Mouse (Mus musculus) heart, postnatal 14 days (tissue): ENCODE data around the gene Cnpy4. TPM values are rescaled to one million over a fixed set of nuclear protein-coding genes. Genes with fewer than 3 reads are reported as not detected.
"Not testable (repeated sequence)": the region's sequence is repeated elsewhere in the genome, so short reads cannot be mapped to it uniquely, and the experiment has no call there.

Source experiments
- DNase-seq, 2 experiments: peaks; one replicate each; pipeline ENCODE4 v3.0.0; 2021 to 2022
- intact Hi-C: fragments of 180-260 bp; cut with DNase I; formaldehyde crosslinking; loops from one replicate; pipeline ENCODE4 v1.15.1; 2025
- microRNA-seq, 2 experiments: library from miRNA; unstranded; fragments of <30 nt; microRNA quantifications; one replicate each; pipeline ENCODE4 v1.2.0; 2021 to 2022
- total RNA-seq, 2 experiments: library from RNA; stranded (reverse); gene quantifications; 2 replicates each; pipeline ENCODE4 v1.2.3; 2021

Gene Cnpy4
- total RNA-seq, 2 experiments from 2014 or later: 6.8 to 7.1 TPM

GRCm38 (mm10) chr5:138194755-138195345 lies 7.6 kb downstream of the Cnpy4 start:
- intact Hi-C loops: no loop called here
- DNase-seq: peak; percentile 31 to 36

DNA sequence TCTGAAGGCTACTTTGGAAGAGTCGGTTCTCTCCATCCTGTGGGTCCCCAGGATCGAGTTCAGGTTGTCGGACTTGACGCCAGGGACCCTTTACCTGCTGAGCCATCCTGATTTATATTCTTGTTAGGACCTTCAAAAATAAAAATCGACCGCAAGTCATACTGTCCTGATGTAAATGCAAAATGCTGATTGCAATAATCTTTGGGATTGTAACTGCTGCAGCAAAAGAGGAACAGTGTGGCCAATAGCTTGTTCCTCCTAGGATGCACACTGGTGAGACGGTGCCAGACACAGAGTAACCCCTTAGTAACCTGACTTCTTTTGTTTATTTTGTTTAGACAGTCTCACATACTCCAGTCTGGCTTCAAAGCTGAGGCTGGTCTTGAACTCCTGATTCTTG lies 8.2 kb downstream of the Cnpy4 start:
- intact Hi-C loops: no loop called here
- no peak for DNase-seq

DNA sequence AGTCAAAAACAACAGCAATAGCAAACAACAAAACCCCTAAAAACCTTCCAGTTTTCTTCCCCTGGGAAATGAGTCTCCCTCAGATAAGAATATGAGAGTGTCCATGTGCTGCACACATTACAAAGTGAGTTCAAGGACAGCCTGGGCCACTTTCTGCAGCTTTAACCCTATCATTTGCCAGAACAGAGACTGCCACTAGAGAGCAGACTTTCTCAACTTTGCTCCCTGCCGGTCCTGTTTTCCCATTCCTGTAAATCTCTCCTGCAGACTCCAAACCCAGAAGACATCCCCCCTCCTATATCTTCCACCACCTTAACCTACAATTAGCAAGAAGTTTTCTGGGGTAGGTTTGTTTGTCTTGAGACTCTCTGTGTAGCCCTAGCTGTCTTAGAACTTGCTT lies 12.3 kb downstream of the Cnpy4 start:
- DNase-seq: no peak
- intact Hi-C loops: no loop called here

DNA sequence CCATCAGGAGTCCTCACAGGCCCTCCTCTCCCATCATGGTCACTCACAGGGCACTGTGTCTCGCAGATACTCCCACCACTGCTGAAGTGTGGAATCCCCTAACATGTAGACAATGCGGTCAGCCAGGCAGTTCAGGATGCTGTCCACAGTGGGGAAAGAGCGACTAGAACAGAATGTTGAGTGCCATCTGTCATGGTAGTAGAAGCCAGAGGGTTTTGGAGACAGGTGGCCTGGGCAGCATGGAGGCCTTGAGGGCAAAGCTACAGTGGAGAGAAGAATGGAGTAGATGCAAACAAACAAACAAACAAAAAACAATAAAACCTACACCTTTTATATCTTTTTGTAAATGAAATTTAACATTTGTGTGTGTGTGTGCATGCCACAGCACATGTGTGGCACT lies 14.8 kb downstream of the Cnpy4 start:
- intact Hi-C loops: no loop called here
- no peak for DNase-seq

- intact Hi-C loops: no loop called here
- DNase-seq: no peak
Measured at GRCm38 (mm10) chr5:138207253-138207652, 20.0 kb downstream of the Cnpy4 start.

DNA sequence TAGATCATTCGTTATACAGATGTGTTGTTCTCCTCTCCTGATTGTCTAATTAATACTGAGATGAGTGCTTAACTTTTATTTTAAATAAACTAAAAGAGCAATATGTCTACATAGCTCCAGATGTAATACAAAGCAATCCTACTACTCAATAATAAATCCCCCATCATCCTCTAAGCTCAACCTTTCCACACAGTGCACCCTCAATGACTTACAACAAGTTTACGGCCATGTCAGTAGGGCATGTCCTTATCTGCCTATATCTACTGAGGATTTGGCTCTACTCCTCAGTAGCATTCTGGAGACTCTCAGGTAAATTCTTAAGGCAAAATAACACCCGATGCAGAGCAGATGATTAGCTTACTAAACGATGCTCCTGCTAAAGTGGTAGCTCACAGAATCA lies 20.6 kb downstream of the Cnpy4 start:
- DNase-seq: no peak
- intact Hi-C loops: no loop called here

- DNase-seq, intact Hi-C loops: not testable (repeated sequence)
Measured at GRCm38 (mm10) chr5:138216632-138217031, 29.3 kb downstream of the Cnpy4 start.

- intact Hi-C loops: loop anchor here (5.0 kb wide), 1 partner anchor 252 kb away; no protein-coding TSS in a partner anchor
- DNase-seq: no peak
Measured at GRCm38 (mm10) chr5:138219864-138220263, 32.6 kb downstream of the Cnpy4 start.

DNA sequence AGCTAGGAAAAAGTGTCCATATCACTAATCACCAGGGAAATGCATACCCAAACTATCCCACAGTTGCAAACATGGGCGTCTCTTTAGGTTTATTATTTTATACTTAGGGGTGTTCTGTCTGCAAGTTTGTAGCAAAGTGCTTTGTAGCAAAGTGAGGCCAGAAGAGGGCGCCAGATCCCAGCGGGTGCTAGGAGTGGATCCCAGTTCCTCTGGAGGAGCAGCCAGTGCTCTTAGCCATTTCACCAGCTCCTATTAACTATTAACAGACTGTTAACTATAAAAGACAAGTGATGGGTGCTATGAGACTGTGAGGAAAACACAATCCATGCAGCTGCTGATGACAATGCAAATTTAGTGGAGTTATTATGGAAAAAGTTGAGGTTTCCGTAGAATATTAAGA lies 34.8 kb downstream of the Cnpy4 start:
- intact Hi-C loops: loop anchor here (5.0 kb wide), 1 partner anchor 250 kb away; no protein-coding TSS in a partner anchor

GRCm38 (mm10) chr5:138223287-138223686 lies 36.0 kb downstream of the Cnpy4 start:
- intact Hi-C loops: loop anchor here (5.0 kb wide), 1 partner anchor 249 kb away; no protein-coding TSS in a partner anchor
- no peak for DNase-seq

More for the DNA sequence above, 34.8 kb downstream of the Cnpy4 start:
- DNase-seq: peak; percentile 84 to 93

DNA sequence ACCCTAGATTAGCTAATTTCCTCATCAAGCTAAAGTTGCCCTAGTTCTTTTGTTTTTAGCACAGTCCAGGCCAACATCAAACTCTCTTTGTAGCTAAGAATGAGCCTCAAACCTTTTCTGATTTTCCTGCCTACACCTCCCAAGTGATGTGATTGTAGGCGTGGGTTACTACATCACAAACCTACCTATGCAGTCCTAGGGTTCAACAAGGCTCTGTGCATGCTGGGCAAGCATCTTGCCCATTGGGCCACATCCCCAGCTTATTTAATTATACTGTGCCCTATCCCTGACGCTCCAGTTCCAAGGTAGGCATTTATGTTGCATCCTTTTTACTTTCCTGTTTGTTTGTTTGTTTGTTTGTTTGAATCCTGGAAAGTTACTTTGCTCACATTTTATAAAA lies 38.4 kb downstream of the Cnpy4 start, which contains the start of gene Nxpe5:
Nxpe5 (plus strand) TSS at position 199 of the 400 bp plus-strand sequence.
- no peak for DNase-seq
- intact Hi-C loops: no loop called here

DNA sequence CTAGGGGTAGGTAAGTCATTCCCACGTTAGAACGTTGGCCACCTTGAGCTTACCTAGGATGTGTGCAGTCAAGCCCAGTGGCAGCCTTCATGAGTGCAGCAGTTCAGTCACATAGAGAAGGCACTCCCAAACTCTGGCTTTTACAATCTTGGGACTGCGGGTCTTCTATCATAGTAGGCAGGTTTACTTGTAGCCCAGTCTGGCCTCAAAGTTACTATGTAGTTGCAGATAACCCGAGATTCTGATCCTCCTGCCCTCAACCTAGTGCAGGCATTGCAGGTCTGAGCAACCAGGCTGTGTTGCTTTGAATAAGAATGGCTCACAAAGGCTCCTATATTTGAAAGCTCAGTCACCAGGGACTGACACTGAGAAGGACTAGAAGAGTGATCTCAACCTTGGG lies 39.2 kb downstream of the Cnpy4 start:
- intact Hi-C loops: no loop called here

GRCm38 (mm10) chr5:138227367-138227766 lies 40.1 kb downstream of the Cnpy4 start:
- DNase-seq: no peak
- intact Hi-C loops: no loop called here

More for the DNA sequence above, 39.2 kb downstream of the Cnpy4 start:
- no peak for DNase-seq

- peak in 1 of 2 experiments; percentile 36 for DNase-seq
- intact Hi-C loops: no loop called here
Measured at GRCm38 (mm10) chr5:138228026-138228425, 40.7 kb downstream of the Cnpy4 start.

- no peak for DNase-seq
- intact Hi-C loops: no loop called here
Measured at GRCm38 (mm10) chr5:138229511-138229910, 42.2 kb downstream of the Cnpy4 start.

DNA sequence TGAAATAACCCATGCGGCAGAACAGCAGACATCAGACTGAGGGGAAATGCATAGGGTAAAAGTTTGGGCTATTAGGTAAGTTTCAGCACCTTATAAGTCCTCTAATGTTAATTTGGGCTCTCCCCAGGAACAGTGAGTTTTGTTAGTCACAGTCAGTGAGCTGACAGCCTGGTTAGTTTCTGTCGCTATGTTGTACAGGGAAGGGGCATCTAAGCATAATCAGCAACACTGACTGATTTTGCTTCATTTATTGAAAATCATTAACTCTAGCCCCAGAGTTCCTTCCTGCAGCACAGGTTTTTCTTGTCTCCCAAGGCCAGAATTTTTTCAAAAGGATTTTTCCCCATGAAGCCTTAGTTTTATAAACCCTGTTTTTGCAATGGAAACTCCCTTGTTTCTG lies 46.5 kb downstream of the Cnpy4 start:
- DNase-seq: no peak
- intact Hi-C loops: no loop called here

GRCm38 (mm10) chr5:138234224-138234623 lies 46.9 kb downstream of the Cnpy4 start:
- intact Hi-C loops: no loop called here
- DNase-seq: no peak

DNA sequence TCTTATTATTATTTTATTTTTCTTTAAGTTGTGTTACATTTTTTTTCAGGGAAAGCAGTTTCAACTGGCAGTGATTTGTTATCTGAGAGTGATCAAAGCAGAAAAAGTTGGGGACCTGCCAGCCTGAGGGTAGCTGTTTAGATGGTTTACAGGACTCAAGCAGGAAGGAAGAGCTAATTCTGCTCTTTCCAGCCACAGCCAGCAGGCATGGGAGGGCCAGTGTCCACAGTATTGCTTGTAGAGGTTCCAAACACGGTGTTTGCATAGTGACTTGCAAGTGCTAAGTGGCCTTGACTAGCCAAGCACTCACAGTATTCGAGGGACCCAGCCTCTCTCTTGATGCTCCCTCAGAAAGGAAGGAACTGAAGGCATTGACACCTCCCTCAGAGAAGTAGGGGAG lies 54.2 kb downstream of the Cnpy4 start:
- intact Hi-C loops: no loop called here
- no peak for DNase-seq

Small RNA genes lying within 50 kb of the gene (microRNA-seq; reads per million reads assigned to microRNA genes)
- gene Mir106b: 715 to 1,977 reads per million in 2 experiments
- 66.6 to 641 reads per million in 2 experiments for gene Mir25
- gene Mir93: 2,259 to 8,351 reads per million in 2 experiments

Other genes starting within 250 kb of the Cnpy4 start
- gene Gjc3, start 224.4 kb upstream of the Cnpy4 start, total RNA-seq: under 1 TPM; 0.26 to 0.27 TPM
- not detected for gene Azgp1, start 206.0 kb upstream of the Cnpy4 start, total RNA-seq
- not detected for gene Smok3a, start 166.2 kb upstream of the Cnpy4 start, total RNA-seq
- gene Smok3b, start 166.1 kb upstream of the Cnpy4 start, total RNA-seq: not detected
- not detected for gene Smok3c, start 134.3 kb upstream of the Cnpy4 start, total RNA-seq
- gene Zkscan1, start 102.4 kb upstream of the Cnpy4 start, total RNA-seq: 10 to 100 TPM; 17.8 to 18.0 TPM
- gene Zscan21, start 70.6 kb upstream of the Cnpy4 start, total RNA-seq: 10 to 100 TPM; 13.7 to 14.2 TPM
- 10 to 100 TPM in 1 of 2 experiments, 1 to 10 TPM in 1; 8.0 to 10.9 TPM for gene Zfp113, start 31.7 kb upstream of the Cnpy4 start, total RNA-seq
- 100 to 1,000 TPM; 124 TPM for gene Cops6, start 26.4 kb upstream of the Cnpy4 start, total RNA-seq
- 10 to 100 TPM in 1 of 2 experiments, 1 to 10 TPM in 1; 9.2 to 10.9 TPM for gene Ap4m1, start 15.5 kb upstream of the Cnpy4 start, total RNA-seq
- gene Mcm7, start 15.1 kb upstream of the Cnpy4 start, total RNA-seq: 10 to 100 TPM; 13.0 to 19.2 TPM
- 10 to 100 TPM; 25.3 to 28.4 TPM for gene Taf6, start within 50 bp of the Cnpy4 start, total RNA-seq
- gene Mblac1, start 6.8 kb downstream of the Cnpy4 start, total RNA-seq: 1 to 10 TPM; 2.7 to 3.2 TPM
- under 1 TPM; 0.71 to 0.98 TPM for gene Nxpe5, start 38.4 kb downstream of the Cnpy4 start, total RNA-seq
- 10 to 100 TPM; 59.2 to 63.4 TPM for gene Lamtor4, start 68.0 kb downstream of the Cnpy4 start, total RNA-seq
- gene BC037034, start 76.5 kb downstream of the Cnpy4 start, total RNA-seq: 1 to 10 TPM; 4.1 to 5.2 TPM
- under 1 TPM; 0.38 to 0.41 TPM for gene Gal3st4, start 85.4 kb downstream of the Cnpy4 start, total RNA-seq
- gene Gm43720, start 92.5 kb downstream of the Cnpy4 start, total RNA-seq: under 1 TPM in 1 of 2 experiments, not detected in 1; 0.05 TPM
- gene Gpc2, start 92.5 kb downstream of the Cnpy4 start, total RNA-seq: under 1 TPM; 0.26 to 0.51 TPM
- gene Stag3, start 92.8 kb downstream of the Cnpy4 start, total RNA-seq: under 1 TPM; 0.14 to 0.34 TPM
- gene Pvrig, start 154.5 kb downstream of the Cnpy4 start, total RNA-seq: under 1 TPM in 1 of 2 experiments, not detected in 1; 0.27 TPM